Mouse (Mus musculus): Measurements from ENCODE around the gene Glipr1l2. TPM values are rescaled to one million over a fixed set of nuclear protein-coding genes. Genes with fewer than 3 reads are reported as not detected.
"Not testable (repeated sequence)": the region's sequence is repeated elsewhere in the genome, so short reads cannot be mapped to it uniquely, and the experiment has no call there.

The Glipr1l2 gene
- not detected in 2 replicates for polyA plus RNA-seq (2012)

DNA sequence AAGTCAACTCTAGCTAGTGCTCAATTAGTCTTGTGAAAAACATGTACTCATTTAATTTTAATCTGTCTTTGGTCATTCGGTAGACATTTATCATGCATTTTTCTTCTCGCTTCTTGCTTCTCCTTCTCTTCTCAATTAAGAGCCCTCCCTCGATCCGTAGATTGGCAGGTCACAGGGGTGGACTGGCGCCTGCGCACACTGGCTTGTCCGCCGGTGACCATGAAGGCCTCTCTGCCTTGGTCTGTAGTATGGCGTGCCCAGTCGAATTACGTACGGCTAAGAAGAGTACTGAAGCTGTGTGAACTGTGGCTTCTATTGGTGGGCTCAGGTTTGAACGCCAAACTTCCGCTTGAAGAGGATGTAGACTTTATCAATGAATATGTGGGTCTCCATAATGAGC, at the start of gene Glipr1l2:
Glipr1l2 (plus strand) TSS at position 198 of the 400 bp plus-strand sequence.
- TF ChIP-seq TAL1 (IDR thresholded peaks at IDR 0.05; ENCODE audit: low read length): no peak
- Histone ChIP-seq H3K9me3 (ENCODE audit: control insufficient read depth, low read length) (no peaks in the 10 kb centered on the region), H3K4me1 (ENCODE audit: control insufficient read depth) (no peaks in the 10 kb centered on the region), H3K4me3 (replicated peaks) (no peak within 1 kb of the TSS), H3K36me3 (ENCODE audit: control insufficient read depth) (no peaks in the 10 kb centered on the region), H3K27me3 (ENCODE audit: control insufficient read depth) (no peaks in the 10 kb centered on the region)

DNA sequence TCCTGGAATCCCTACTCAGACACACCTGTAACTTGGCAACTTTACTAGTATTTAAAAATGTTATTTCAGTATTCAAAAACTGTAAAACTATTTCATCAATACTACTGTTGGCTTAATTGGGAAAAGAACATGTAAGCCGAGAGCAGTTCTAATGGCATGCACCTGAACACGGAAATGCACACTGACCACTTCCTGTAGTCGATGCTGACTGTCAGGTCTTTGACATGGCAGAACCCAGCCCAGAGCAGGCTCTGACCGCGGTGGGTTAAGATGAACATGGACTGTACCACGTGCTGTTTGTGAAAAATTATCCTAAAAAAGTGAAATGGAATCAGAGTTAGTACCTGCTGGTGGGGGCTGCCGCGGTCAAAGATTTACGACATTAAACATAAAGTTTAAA, 39.6 kb upstream of the Glipr1l2 start:
- not testable (repeated sequence) for H3K9me3 ChIP-seq (ENCODE audit: control insufficient read depth, low read length); H3K36me3 ChIP-seq (ENCODE audit: control insufficient read depth); H3K27me3 ChIP-seq (ENCODE audit: control insufficient read depth); H3K4me1 ChIP-seq (ENCODE audit: control insufficient read depth); H3K4me3 ChIP-seq (replicated peaks)

DNA sequence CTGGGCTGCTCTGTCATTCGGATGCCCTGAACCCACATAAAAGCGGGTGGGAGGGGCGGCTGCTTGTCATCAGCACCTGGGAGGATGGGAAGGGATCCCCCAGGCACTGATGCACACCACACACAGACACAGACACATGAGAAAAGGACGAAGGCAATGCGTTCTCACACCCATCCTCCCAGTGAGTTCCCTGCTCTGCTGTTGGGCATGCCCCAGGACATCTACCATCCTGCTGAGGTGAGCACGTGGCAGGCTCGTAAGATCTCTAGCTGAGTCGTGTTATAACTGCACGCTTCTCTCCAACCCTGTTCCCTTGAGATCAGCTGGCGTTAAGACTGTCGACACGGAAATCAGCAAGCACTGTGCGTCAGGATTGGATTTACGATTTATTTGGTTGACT, 38.9 kb upstream of the Glipr1l2 start:
- H3K9me3 ChIP-seq (ENCODE audit: control insufficient read depth, low read length); H3K27me3 ChIP-seq (ENCODE audit: control insufficient read depth): not testable (repeated sequence)

DNA sequence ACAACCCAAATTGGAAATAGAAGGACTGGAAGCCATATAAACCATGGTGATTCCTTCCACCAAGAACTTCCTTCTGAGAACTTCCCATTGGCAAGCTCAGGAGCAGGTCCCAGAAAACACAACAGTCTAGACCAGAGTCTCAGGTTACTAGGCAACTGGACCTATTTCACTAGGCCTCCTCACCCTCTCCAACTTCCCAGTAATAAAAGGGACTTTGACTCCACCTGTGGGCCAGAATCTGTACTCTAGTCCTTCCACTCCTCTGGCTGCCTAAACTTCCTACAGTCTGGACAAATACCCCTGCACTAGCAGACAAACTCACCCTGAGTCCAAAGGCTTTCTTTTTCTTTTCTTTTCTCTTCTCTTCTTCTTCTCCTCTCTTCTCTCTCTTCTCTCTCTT, 31.9 kb upstream of the Glipr1l2 start:
- Histone ChIP-seq H3K36me3 (ENCODE audit: control insufficient read depth) (no peaks in the 10 kb centered on the region), H3K4me1 (ENCODE audit: control insufficient read depth) (no peaks in the 10 kb centered on the region), H3K4me3 (replicated peaks) (no peak overlapping the region), H3K27me3 (ENCODE audit: control insufficient read depth) (no peaks in the 10 kb centered on the region), H3K9me3 (ENCODE audit: control insufficient read depth, low read length) (no peaks in the 10 kb centered on the region)
- TF ChIP-seq TAL1 (IDR thresholded peaks at IDR 0.05; ENCODE audit: low read length) (no peak), GATA1 (IDR thresholded peaks at IDR 0.05; ENCODE audit: low read length) (no peak)

More for the DNA sequence above, 38.9 kb upstream of the Glipr1l2 start:
- H3K36me3 ChIP-seq (ENCODE audit: control insufficient read depth); H3K4me1 ChIP-seq (ENCODE audit: control insufficient read depth); H3K4me3 ChIP-seq (replicated peaks): not testable (repeated sequence)

DNA sequence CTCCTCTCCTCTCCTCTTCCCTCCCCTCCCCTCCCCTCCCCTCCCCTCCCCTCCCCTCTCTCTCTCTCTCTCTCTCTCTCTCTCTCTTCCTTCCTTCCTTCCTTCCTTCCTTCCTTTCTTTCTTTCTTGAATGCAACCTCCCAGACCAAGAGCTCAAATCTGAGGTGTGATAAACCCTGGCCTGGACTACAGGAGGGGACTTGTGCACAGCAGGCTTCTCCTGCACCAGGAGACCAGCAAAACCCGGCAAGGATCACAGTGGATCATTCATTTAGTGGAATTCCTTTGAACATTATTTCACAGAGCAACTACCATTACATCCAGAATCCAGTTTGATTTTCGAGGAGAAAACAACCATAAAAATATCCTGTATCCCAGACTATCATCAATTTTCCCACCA, 31.2 kb upstream of the Glipr1l2 start:
- H3K4me1 ChIP-seq (ENCODE audit: control insufficient read depth); H3K9me3 ChIP-seq (ENCODE audit: control insufficient read depth, low read length); H3K36me3 ChIP-seq (ENCODE audit: control insufficient read depth); H3K27me3 ChIP-seq (ENCODE audit: control insufficient read depth); H3K4me3 ChIP-seq (replicated peaks): not testable (repeated sequence)

DNA sequence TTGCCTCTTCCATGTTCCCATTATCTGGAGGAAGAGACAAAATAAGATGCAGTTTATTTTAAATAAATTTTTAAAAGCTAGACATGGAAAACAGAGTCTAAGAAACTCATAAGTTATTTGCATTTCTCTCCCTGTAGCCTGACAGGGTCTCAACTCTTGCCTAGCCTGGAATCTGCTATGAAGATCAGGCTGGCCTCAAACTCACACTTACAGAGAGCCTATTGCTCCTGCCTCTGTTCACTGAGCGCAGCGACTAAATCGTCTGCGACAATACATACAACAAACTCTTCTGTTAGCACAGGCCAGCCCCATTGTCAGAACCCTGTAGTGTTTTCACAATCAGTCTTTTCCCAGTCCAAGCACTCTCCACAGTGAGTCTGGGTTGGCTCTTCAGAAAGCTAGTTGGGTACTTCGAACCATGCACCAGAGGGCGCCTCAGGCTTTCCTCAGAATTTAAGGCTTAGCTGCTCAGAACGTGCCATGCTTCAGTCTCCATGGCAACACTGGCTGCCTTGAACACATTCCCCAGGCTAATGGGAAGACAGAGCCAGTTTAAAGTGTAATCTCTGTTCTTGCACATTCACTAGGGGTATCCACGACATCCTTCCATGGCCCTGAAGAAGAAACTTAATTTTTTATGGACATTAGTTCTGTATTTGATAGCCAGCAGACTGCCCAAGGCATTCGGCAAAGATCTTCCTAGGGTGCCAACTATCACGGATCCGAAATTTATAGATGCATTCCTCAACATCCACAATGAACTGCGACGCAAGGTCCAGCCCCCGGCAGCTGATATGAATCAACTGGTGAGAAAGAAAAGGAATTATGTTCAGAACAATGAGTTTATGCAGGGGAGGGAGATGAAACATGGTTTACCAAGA, 23.2 kb upstream of the Glipr1l2 start, which contains the start of gene Glipr1l1:
Glipr1l1 (plus strand) TSS at position 488 of the 881 bp plus-strand sequence.
- Histone ChIP-seq H3K36me3 (ENCODE audit: control insufficient read depth) (no peaks in the 10 kb centered on the region), H3K4me3 (replicated peaks) (no peak within 1 kb of the TSS), H3K9me3 (ENCODE audit: control insufficient read depth, low read length) (no peaks in the 10 kb centered on the region), H3K27me3 (ENCODE audit: control insufficient read depth) (no peaks in the 10 kb centered on the region), H3K4me1 (ENCODE audit: control insufficient read depth) (no peaks in the 10 kb centered on the region)
- TF ChIP-seq GATA1 (IDR thresholded peaks at IDR 0.05; ENCODE audit: low read length) (no peak), TAL1 (IDR thresholded peaks at IDR 0.05; ENCODE audit: low read length) (no peak)

DNA sequence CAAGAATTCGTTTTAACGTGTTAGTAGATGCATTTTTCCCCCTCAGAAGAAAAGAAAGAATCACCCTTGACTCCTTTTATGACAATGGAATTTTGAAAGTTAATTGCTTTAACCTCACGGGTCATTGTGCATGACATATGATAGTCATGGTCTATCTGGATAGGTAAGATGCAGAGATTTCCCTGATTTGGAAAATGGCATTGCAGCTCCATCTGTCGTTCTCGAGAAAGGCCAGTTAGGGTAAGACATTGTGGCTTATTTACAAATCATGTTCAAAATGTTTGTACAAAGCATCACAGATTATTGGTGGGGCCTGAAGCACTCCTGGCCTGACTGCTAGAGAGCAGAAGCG, 22.6 kb upstream of the Glipr1l2 start:
- H3K36me3 ChIP-seq (ENCODE audit: control insufficient read depth); H3K4me1 ChIP-seq (ENCODE audit: control insufficient read depth); H3K4me3 ChIP-seq (replicated peaks); H3K9me3 ChIP-seq (ENCODE audit: control insufficient read depth, low read length); H3K27me3 ChIP-seq (ENCODE audit: control insufficient read depth): not testable (repeated sequence)

DNA sequence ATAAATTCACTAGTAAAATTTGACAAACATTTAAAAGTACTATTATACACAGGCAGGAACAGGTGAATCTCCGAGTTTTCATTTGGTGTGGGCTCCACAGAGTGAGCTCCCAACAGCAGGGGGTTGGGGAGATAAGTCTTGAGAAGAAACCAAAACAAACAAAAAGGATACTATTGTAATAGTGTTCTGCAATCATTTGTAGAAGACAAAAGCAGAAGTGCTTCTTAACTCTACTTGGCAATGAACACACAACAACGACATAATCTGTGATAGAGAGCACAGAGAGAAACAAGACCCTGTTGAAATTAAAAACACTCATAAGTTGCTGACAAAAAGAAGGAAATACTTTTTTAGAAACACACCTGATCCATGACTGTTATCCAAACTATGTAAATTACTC, 3.1 kb upstream of the Glipr1l2 start:
- no peaks in the 10 kb centered on the region for H3K36me3 ChIP-seq (ENCODE audit: control insufficient read depth)
- H3K4me1 ChIP-seq (ENCODE audit: control insufficient read depth): no peaks in the 10 kb centered on the region
- H3K27me3 ChIP-seq (ENCODE audit: control insufficient read depth): no peaks in the 10 kb centered on the region
- no peak overlapping the region for H3K4me3 ChIP-seq (replicated peaks)
- no peak for TF ChIP-seq GATA1 (IDR thresholded peaks at IDR 0.05; ENCODE audit: low read length)
- TF ChIP-seq TAL1 (IDR thresholded peaks at IDR 0.05; ENCODE audit: low read length): no peak
- no peaks in the 10 kb centered on the region for H3K9me3 ChIP-seq (ENCODE audit: control insufficient read depth, low read length)

DNA sequence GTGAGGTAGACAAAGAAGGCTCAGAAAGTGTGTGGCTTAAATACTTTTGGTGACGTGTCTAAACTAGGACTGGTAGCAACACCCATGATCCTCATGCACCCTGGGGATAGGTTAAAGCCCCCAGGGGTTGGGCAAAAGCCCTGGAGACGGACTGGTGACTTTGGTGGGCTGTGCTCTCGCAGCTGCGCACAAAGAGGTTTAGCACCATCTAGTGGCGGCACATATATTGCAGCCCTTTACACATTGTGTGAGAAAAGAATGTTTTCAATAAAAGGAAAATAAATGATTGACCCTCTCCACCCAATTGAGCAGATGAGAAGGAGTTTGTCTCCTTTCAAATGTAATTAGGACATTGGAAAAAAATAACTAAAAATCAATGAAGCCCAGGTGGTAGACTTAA, 22.6 kb downstream of the Glipr1l2 start:
- H3K9me3 ChIP-seq (ENCODE audit: control insufficient read depth, low read length): not testable (repeated sequence)

DNA sequence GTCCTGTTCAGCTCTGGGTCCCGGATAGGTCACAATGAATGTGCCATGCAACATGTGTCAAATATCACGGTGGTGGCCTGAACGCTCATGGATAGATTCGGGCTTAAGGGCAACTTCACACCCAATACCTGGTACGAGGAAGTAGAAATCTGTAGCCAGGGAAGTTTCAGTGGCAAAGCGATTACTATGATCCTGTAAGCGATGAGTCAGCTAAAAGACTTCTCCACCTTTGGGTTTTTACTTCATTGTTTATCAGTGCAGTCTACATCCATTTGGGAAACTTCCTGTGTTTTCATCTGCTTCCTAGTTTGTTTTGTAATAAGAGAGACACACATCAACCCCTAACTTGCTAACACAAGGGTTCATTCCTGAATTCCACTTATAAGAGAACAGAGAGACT, 27.2 kb downstream of the Glipr1l2 start:
- Histone ChIP-seq H3K9me3 (ENCODE audit: control insufficient read depth, low read length) (no peaks in the 10 kb centered on the region), H3K4me3 (replicated peaks) (no peak overlapping the region), H3K4me1 (ENCODE audit: control insufficient read depth) (no peaks in the 10 kb centered on the region), H3K36me3 (ENCODE audit: control insufficient read depth) (no peaks in the 10 kb centered on the region), H3K27me3 (ENCODE audit: control insufficient read depth) (no peaks in the 10 kb centered on the region)
- TF ChIP-seq GATA1 (IDR thresholded peaks at IDR 0.05; ENCODE audit: low read length): no peak
- TF ChIP-seq TAL1 (IDR thresholded peaks at IDR 0.05; ENCODE audit: low read length): no peak

More for the DNA sequence above, 22.6 kb downstream of the Glipr1l2 start:
- not testable (repeated sequence) for H3K36me3 ChIP-seq (ENCODE audit: control insufficient read depth); H3K4me1 ChIP-seq (ENCODE audit: control insufficient read depth); H3K4me3 ChIP-seq (replicated peaks); H3K27me3 ChIP-seq (ENCODE audit: control insufficient read depth)

DNA sequence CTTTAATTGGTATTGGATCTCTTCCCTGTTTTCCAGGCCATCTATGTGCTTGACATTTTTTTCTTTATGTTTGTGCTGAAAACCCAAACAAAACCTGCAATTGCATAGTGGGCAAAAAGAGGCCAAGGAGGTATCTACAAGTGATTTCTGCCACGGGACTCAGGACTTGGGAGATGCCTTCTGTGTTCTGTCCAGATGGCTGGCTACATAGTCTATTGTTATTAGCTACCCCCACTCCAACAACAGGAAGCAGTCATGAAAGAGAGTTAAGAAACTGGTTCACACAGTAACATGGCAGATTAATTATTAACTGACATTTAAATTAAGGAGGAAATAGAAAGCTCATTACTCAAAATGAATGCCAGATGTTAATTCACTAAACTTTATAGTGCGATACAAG, 41.9 kb downstream of the Glipr1l2 start:
- H3K4me3 ChIP-seq (replicated peaks); H3K27me3 ChIP-seq (ENCODE audit: control insufficient read depth); H3K4me1 ChIP-seq (ENCODE audit: control insufficient read depth); H3K36me3 ChIP-seq (ENCODE audit: control insufficient read depth); H3K9me3 ChIP-seq (ENCODE audit: control insufficient read depth, low read length): not testable (repeated sequence)

DNA sequence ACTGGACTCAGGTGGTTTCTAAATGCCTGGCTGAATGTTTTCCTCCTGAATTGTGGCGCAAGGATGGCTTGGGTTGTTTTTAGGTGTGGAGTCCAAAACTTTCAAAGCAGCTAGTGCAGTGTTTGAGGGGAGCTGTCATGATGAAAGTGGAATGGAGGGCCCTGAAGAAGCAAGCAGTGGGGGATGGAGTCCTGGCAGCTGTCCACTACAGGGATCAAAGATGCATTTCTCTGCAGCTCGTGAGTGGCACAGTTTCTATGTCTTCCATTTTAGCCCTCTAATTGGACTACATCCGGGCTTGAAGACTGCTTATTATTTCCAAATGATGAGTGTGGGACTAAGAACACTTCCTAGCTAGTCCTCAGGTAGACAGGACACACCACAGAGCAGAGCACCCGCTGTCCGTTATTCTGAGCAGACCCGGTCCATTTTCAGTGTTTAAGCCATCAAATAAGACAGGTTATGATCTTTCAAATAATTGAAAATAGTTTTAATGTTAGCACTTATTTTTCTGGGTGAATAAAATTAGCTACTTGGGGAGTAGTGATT, 44.6 kb downstream of the Glipr1l2 start:
- H3K4me1 ChIP-seq (ENCODE audit: control insufficient read depth); H3K4me3 ChIP-seq (replicated peaks); H3K27me3 ChIP-seq (ENCODE audit: control insufficient read depth); H3K9me3 ChIP-seq (ENCODE audit: control insufficient read depth, low read length); H3K36me3 ChIP-seq (ENCODE audit: control insufficient read depth): not testable (repeated sequence)

Data from erythroblast, embryonic 14.5 days (primary cell).